Mouse (Mus musculus) neural tube, embryonic 11.5 days (tissue): ENCODE results near the gene Ccdc120. TPM values are rescaled to one million over a fixed set of nuclear protein-coding genes. Genes with fewer than 3 reads are reported as not detected.
A peak's percentile ranks its signal among the peaks of the same experiment; 100 is the strongest.

ENCODE experiments used
- ATAC-seq: fragments of 200-750 bp; cut with Nextera tagmentation; 2 replicates; pipeline ENCODE4 v1.8.0; 2017; ENCODE audit warnings: moderate number of reproducible peaks, mild to moderate bottlenecking, moderate TSS enrichment, moderate library complexity; ENCODE audit not compliant: insufficient read depth, low FRiP score, low TSS enrichment
- DNase-seq: peaks from one replicate; pipeline ENCODE4 v3.0.0-alpha.2; 2015; ENCODE audit warnings: low spot score
- H3K27ac ChIP-seq: fragments of 300-500 bp; sonication (generic); 2 replicates; pipeline ENCODE4 v1.5.1; 2014; ENCODE audit warnings: low read depth, mild to moderate bottlenecking, low read length
- H3K27me3 ChIP-seq: fragments of 300-500 bp; sonication (generic); 2 replicates; pipeline ENCODE4 v1.6.1; 2014; ENCODE audit warnings: mild to moderate bottlenecking, low read length, mixed read lengths; ENCODE audit not compliant: control insufficient read depth, insufficient read depth
- H3K36me3 ChIP-seq: fragments of 300-500 bp; sonication (generic); 2 replicates; pipeline ENCODE4 v1.6.1; 2014; ENCODE audit warnings: mild to moderate bottlenecking, low read length, moderate library complexity, mixed read lengths; ENCODE audit not compliant: control insufficient read depth, insufficient read depth
- H3K4me1 ChIP-seq: fragments of 300-500 bp; sonication (generic); 2 replicates; pipeline ENCODE4 v1.6.1; 2014; ENCODE audit warnings: low read length, mixed read lengths; ENCODE audit not compliant: control insufficient read depth, insufficient read depth
- H3K4me2 ChIP-seq: fragments of 300-500 bp; sonication (generic); 2 replicates; pipeline ENCODE4 v1.6.1; 2014; ENCODE audit warnings: low read depth, mild to moderate bottlenecking, moderate library complexity
- H3K4me3 ChIP-seq: fragments of 300-500 bp; sonication (generic); 2 replicates; pipeline ENCODE4 v1.5.1; 2014; ENCODE audit warnings: low read depth, low read length
- H3K9ac ChIP-seq: fragments of 300-500 bp; sonication (generic); 2 replicates; pipeline ENCODE4 v1.6.1; 2014; ENCODE audit warnings: mild to moderate bottlenecking, low read length
- H3K9me3 ChIP-seq: fragments of 300-500 bp; sonication (generic); 2 replicates; pipeline ENCODE4 v1.6.1; 2016; ENCODE audit warnings: low read length; ENCODE audit not compliant: control insufficient read depth
- WGBS: fragments of 180-500 bp; shearing (Covaris S2); extraction: QIAGEN DNeasy Blood & Tissue Kit; methylation state at CpG from one replicate; pipeline ENCODE4 v1.1.7; 2014; 5-methylcytosine and 5-hydroxymethylcytosine counted together
- polyA plus RNA-seq: library from polyadenylated mRNA; unstranded; fragments of >200 nt; fragmentation: Nextera tagmentation; extraction: Ambion mirVana; gene quantifications from 2 replicates; pipeline ENCODE4 v1.2.1, GENCODE M21; 2014

The Ccdc120 gene
- polyA plus RNA-seq, 1 experiment from 2014 or later: 31.8 TPM

DNA sequence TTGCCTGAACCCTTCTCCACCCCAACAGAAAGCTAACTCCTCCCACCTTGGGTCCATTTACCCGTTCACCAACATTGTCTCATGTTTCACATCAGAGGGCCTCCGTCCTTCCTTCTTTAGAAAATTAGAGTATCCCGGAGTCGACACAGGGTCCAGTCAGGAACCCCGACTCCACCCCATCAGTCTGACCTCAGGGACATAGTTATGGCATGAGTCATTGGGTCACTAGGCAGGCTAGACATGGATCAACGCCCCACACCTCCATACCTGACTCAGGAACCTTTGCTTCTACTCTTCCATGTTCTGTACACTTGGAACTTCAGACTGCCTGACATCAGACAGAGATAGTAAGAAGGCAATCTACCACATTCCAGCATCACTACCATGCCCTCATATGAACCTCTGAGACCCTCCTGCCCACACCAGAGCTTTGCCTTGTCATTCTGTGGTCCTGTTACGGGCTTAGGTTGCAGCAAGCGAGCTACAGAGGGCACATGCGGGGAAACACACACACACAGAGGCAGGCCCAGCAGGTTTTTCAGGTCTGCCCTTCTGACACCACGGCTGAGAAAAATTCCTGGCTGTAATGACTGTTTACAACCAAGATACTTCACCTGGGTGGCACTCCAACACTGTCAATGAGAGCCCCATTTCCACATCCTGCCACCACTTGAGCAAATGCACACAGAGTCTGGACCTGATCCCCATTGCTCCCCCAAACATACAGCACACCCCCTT lies 10.5 kb downstream of the Ccdc120 start:
- Histone ChIP-seq H3K9ac (no peak overlapping the region), H3K4me3 (no peak overlapping the region), H3K27ac (no peak overlapping the region), H3K4me2 (no peak overlapping the region), H3K36me3 (no peaks in the 10 kb centered on the region), H3K4me1 (no peaks in the 10 kb centered on the region), H3K9me3 (no peaks in the 10 kb centered on the region), H3K27me3 (no peaks in the 10 kb centered on the region)
- no peak for ATAC-seq
- WGBS: 70% methylated on average over 10 of the region's 10 CpGs
- DNase-seq: no peak

DNA sequence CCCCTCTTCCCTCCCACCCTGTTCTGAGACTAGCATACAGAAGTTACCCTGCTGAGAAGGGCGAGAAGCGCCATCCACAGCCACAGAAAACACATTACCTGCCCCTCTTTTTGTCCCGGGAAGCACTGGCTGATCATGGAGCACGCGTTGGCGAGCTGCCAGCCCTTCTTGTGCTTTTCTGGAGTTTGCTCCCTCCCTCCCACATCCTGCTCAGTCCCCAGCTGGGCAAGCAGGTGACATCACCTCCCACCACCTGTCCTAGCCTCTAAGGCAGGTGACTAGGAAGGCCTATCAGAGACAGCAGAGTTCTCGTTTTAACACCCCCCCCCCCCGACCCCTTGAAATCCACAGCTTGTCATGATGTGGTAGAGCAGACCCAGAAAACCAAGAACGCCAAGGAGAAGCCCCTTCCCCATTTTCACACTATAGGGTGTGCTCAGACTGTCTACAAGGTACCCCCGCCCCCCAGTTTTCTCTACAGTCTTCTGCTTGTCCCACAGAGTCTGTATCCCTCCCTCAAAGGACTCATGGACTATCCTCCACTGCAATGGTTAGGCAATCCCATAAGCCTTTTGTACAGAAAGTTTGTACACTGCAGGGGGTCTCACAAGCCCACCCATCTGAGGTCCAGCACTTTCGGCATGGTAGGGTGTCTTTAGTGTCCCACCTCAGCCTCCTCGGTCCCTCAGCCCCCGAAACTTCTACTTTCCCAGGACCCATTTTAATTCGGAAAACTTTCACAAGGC lies 11.2 kb downstream of the Ccdc120 start:
- 76% methylated on average over 14 of the region's 14 CpGs for WGBS
- H3K4me2 ChIP-seq: no peak overlapping the region
- ATAC-seq (no peak), DNase-seq (no peak)
- no peaks in the 10 kb centered on the region for H3K9me3 ChIP-seq
- H3K27me3 ChIP-seq: no peaks in the 10 kb centered on the region
- no peak overlapping the region for H3K9ac ChIP-seq
- no peaks in the 10 kb centered on the region for H3K36me3 ChIP-seq
- no peak overlapping the region for H3K27ac ChIP-seq
- no peaks in the 10 kb centered on the region for H3K4me1 ChIP-seq
- H3K4me3 ChIP-seq: no peak overlapping the region

DNA sequence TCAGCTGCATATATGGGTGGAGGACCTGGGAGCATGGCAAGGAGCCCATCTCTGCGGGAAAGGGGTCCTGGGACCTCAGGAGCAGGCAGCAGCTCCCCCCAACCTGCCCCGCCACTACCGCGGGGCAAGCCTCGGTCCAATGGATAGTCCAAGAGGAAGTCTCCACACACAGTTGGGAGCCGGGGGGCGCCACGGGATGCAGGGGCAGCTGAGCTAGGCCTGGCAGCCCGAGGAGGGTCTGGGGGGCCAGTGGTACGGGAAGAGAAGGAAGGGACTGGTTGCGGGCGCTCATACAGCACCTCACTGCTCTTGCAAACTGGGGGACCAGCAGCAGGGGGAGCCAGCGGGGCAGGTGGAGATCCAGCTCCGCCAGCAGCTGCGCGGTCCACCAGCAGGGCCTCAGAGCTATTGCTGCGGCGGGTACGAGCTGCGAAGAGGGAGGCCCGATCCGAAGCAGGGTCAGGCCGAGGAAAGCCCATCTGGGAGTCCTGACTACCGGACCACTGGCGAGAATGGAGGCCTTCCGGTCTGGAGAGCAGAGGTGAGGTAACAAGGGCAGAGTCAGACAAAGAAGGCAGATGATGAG lies 17.0 kb downstream of the Ccdc120 start:
- H3K4me2 ChIP-seq: no peak overlapping the region
- H3K4me3 ChIP-seq: no peak overlapping the region
- DNase-seq (peak; percentile 66), ATAC-seq (no peak)
- H3K4me1 ChIP-seq: no peaks in the 10 kb centered on the region
- H3K27ac ChIP-seq: no peak overlapping the region
- 30% methylated on average over 22 of the region's 26 CpGs for WGBS
- H3K9me3 ChIP-seq: no peaks in the 10 kb centered on the region
- no peaks in the 10 kb centered on the region for H3K27me3 ChIP-seq
- no peak overlapping the region for H3K9ac ChIP-seq
- no peaks in the 10 kb centered on the region for H3K36me3 ChIP-seq

DNA sequence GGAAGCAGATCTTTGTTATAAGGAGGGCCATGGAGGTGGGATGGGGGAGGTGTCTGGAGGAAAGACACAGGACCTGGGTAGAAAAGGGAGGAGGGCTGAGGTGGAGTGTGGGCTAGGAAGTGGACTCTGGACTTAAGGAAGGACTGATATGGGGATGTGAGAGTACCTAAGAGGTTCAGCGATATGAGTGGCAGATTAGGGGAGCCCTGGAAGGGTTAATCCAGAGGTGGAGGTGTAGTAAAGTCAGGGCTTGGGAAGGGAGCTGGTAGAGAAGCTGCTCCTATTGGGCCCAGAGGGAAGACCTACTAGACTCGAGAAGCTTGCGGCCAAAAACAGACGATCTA lies 21.8 kb downstream of the Ccdc120 start:
- H3K27ac ChIP-seq: no peak overlapping the region
- WGBS: 30% methylated on average over 4 of the region's 4 CpGs
- ATAC-seq: peak; percentile 30; the same call in 1 of the 2 replicates

GRCm38 (mm10) chrX:7728215-7728921 lies 22.3 kb downstream of the Ccdc120 start, which contains the start of gene Praf2:
TSS of gene Praf2 (plus strand) at chrX:7728439.
- Histone ChIP-seq H3K4me3 (peak within 1 kb of the TSS; percentile 40), H3K9me3 (no peaks in the 10 kb centered on the region), H3K36me3 (no peaks in the 10 kb centered on the region), H3K27me3 (no peaks in the 10 kb centered on the region), H3K27ac (0 out of 2 replicates have a peak within 1 kb of the TSS, but pooled peaks have one; percentile 46), H3K4me1 (no peaks in the 10 kb centered on the region), H3K4me2 (peak within 1 kb of the TSS; percentile 55), H3K9ac (peak within 1 kb of the TSS; percentile 41)
- DNase-seq (peak; percentile 75), ATAC-seq (peak; percentile 92)
- WGBS: 21% methylated on average over 42 of the region's 42 CpGs

More for the DNA sequence above, 21.8 kb downstream of the Ccdc120 start:
- Histone ChIP-seq H3K4me2 (peak overlapping the region; percentile 55), H3K36me3 (no peaks in the 10 kb centered on the region), H3K9ac (peak overlapping the region; percentile 41), H3K4me3 (peak overlapping the region; percentile 40), H3K4me1 (no peaks in the 10 kb centered on the region), H3K9me3 (no peaks in the 10 kb centered on the region), H3K27me3 (no peaks in the 10 kb centered on the region)
- DNase-seq: no peak

GRCm38 (mm10) chrX:7727176-7727575 lies 23.5 kb downstream of the Ccdc120 start:
- Histone ChIP-seq H3K4me2 (no peak overlapping the region), H3K9me3 (no peaks in the 10 kb centered on the region), H3K27me3 (no peaks in the 10 kb centered on the region), H3K27ac (no peak overlapping the region), H3K4me3 (no peak overlapping the region), H3K36me3 (no peaks in the 10 kb centered on the region), H3K9ac (no peak overlapping the region), H3K4me1 (no peaks in the 10 kb centered on the region)
- WGBS: 90% methylated on average over 13 of the region's 13 CpGs
- ATAC-seq: no peak
- no peak for DNase-seq

DNA sequence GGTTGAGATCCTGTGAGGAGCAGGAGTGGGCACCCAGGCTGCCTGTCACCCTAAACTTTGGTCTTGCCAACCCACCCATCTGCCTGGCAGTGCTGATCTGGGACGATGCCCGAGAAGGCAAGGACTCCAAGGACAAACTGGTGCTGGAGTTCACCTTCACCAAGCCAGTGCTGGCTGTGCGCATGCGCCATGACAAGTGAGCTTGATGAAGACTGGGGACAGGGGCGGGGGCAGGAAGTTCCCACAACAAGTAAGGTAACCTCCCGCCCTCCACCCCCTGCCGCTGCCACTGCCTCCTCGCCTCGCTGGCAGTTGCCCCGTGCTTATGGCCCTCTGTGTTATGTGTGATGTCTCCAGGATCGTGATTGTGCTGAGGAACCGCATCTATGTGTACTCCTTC lies 24.9 kb downstream of the Ccdc120 start:
- no peak overlapping the region for H3K9ac ChIP-seq

DNA sequence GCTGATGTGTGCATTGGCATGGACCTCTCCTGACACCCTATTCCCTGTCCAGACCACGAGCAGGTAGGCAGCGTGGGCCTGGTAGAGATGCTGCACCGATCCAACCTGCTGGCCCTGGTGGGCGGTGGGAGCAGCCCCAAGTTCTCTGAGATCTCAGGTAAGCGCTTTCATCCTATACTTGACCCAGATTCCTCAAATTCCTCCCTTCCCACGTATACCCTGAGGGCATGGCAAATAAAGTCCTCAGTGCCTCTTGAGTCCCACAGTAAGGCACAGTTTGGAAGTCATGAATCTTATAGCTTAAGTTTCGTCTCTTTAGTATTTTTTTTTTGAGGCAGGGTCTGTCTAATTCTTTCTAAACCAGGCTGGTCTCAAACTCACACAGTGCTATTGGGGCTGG lies 26.6 kb downstream of the Ccdc120 start:
- Histone ChIP-seq H3K4me3 (no peak overlapping the region), H3K27me3 (no peaks in the 10 kb centered on the region), H3K4me1 (no peaks in the 10 kb centered on the region), H3K9me3 (no peaks in the 10 kb centered on the region), H3K36me3 (no peaks in the 10 kb centered on the region), H3K4me2 (no peak overlapping the region), H3K9ac (no peak overlapping the region), H3K27ac (no peak overlapping the region)
- 84% methylated on average over 7 of the region's 7 CpGs for WGBS
- DNase-seq: no peak
- ATAC-seq: no peak

More for the DNA sequence above, 24.9 kb downstream of the Ccdc120 start:
- Histone ChIP-seq H3K4me3 (no peak overlapping the region), H3K36me3 (no peaks in the 10 kb centered on the region), H3K27me3 (no peaks in the 10 kb centered on the region), H3K27ac (no peak overlapping the region), H3K4me1 (no peaks in the 10 kb centered on the region), H3K9me3 (no peaks in the 10 kb centered on the region), H3K4me2 (no peak overlapping the region)
- DNase-seq: no peak
- WGBS: 88% methylated on average over 12 of the region's 12 CpGs
- no peak for ATAC-seq
